Mouse (Mus musculus) stomach, embryonic 16.5 days (tissue): ENCODE data around the gene Kat14. TPM values are rescaled to one million over a fixed set of nuclear protein-coding genes. Genes with fewer than 3 reads are reported as not detected.
"Not testable (repeated sequence)": the region's sequence is repeated elsewhere in the genome, so short reads cannot be mapped to it uniquely, and the experiment has no call there.

Experiments
- ATAC-seq: fragments of 200-750 bp; cut with Nextera tagmentation; 2 replicates; pipeline ENCODE4 v1.8.0; 2017; ENCODE audit warnings: moderate number of reproducible peaks, moderate TSS enrichment; ENCODE audit not compliant: insufficient read depth, low FRiP score
- H3K27ac ChIP-seq: fragments of 300-500 bp; sonication (generic); 2 replicates; pipeline ENCODE4 v1.5.1; 2014; ENCODE audit warnings: low read length
- H3K27me3 ChIP-seq: fragments of 300-500 bp; sonication (generic); 2 replicates; pipeline ENCODE4 v1.6.1; 2014; ENCODE audit warnings: low read length, control low read depth, mixed read lengths; ENCODE audit not compliant: control insufficient read depth, insufficient read depth
- H3K36me3 ChIP-seq: fragments of 300-500 bp; sonication (generic); 2 replicates; pipeline ENCODE4 v1.6.1; 2014; ENCODE audit warnings: low read length; ENCODE audit not compliant: control insufficient read depth, insufficient read depth
- H3K4me1 ChIP-seq: fragments of 300-500 bp; sonication (generic); 2 replicates; pipeline ENCODE4 v1.6.1; 2014; ENCODE audit warnings: low read length, control low read depth, mixed read lengths; ENCODE audit not compliant: control insufficient read depth, insufficient read depth
- H3K4me2 ChIP-seq: fragments of 300-500 bp; sonication (generic); 2 replicates; pipeline ENCODE4 v1.6.1; 2014; ENCODE audit warnings: low read depth, low read length, mixed read lengths
- H3K4me3 ChIP-seq: fragments of 300-500 bp; sonication (generic); replicated peaks from 2 replicates; pipeline ENCODE4 v1.5.1; 2014; ENCODE audit warnings: mild to moderate bottlenecking, low read length
- H3K9ac ChIP-seq: fragments of 300-500 bp; sonication (generic); 2 replicates; pipeline ENCODE4 v1.6.1; 2014; ENCODE audit warnings: low read length
- H3K9me3 ChIP-seq: fragments of 300-500 bp; sonication (generic); replicated peaks from 2 replicates; pipeline ENCODE4 v1.6.1; 2016; ENCODE audit warnings: low read length, control low read depth; ENCODE audit not compliant: control insufficient read depth
- WGBS: fragments of 180-500 bp; shearing (Covaris S2); extraction: QIAGEN DNeasy Blood & Tissue Kit; methylation state at CpG from one replicate; pipeline ENCODE4 v1.1.7; 2014; 5-methylcytosine and 5-hydroxymethylcytosine counted together
- polyA plus RNA-seq: library from polyadenylated mRNA; unstranded; fragments of >200 nt; fragmentation: Nextera tagmentation; extraction: Ambion mirVana; gene quantifications from 2 replicates; pipeline ENCODE4 v1.2.1, GENCODE M21; 2015

Kat14 gene
- polyA plus RNA-seq, 1 experiment from 2014 or later: 34.6 TPM

DNA sequence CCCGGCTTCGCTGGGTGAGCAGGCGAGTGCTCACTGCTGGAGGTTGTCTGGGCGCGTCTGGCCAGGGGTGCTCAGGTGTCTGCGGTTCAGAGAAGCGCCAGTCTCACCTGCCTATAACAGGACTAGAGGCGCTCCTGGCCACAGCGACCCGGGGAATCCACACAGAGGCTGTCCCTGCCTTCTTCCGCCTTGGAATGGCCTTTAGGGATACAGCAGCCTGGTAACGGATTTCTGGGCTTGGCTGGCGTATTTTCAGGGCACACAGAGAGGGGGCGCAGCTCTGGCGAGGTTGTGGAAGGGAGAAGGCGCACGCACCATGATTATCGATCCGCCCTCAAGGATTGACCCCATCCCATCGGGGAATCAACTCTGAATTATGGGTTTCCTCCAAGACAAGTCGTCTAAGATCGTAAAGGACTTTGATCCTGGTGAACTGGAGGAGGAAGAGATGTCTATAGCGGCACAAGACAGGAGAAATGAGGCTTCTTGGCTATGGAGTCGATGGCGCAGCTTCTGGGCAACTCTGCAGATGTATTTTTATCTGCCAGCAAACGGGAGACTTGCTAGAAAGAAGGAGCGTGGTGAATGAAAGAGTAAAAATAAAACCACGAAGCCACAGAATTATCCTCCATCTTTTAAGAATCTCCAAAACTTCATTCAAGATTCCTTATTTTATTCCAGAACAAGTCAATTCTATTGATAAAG is 35.5 kb upstream of the Kat14 start:
- H3K9ac ChIP-seq: 0 out of 2 replicates have a peak overlapping the region, but pooled peaks have one; percentile 38
- H3K4me1 ChIP-seq: peaks cover 11% of the 10 kb centered on the region; the same call in 1 of the 2 replicates
- no peak overlapping the region for H3K27ac ChIP-seq
- H3K36me3 ChIP-seq: no peaks in the 10 kb centered on the region
- peaks cover 23% of the 10 kb centered on the region for H3K27me3 ChIP-seq
- 9% methylated on average over 28 of the region's 28 CpGs for WGBS
- peak overlapping the region; percentile 66 for H3K4me2 ChIP-seq
- no peaks in the 10 kb centered on the region for H3K9me3 ChIP-seq
- H3K4me3 ChIP-seq: peak overlapping the region; percentile 57
- no peak for ATAC-seq

DNA sequence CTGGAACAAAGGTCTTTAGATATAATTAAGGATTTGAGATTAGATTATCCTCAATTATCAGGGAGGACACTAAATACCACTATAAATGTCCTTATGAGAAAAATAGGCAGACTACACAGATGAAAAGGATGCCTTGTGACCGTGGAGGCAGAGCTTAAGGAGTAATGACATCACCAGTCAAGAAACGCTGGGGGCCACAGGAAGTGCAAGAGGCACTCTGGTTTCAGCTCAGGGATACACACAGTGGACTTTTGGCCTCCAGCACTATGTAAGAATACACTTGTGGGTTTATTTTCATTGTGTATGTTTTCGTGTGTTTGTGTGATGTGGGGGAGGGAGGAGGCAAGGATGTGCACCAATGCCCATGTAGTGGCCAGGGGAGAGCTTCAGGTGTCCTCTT is 31.6 kb upstream of the Kat14 start:
- WGBS: 52% methylated on average over 3 of the region's 3 CpGs
- Histone ChIP-seq H3K9me3 (no peaks in the 10 kb centered on the region), H3K27ac (no peak overlapping the region), H3K9ac (no peak overlapping the region), H3K36me3 (no peaks in the 10 kb centered on the region), H3K4me1 (0 out of 2 replicates have a peak, but pooled peaks cover 2% of the 10 kb centered on the region), H3K4me2 (no peak overlapping the region), H3K4me3 (no peak overlapping the region), H3K27me3 (peaks cover 4% of the 10 kb centered on the region)
- ATAC-seq: no peak

DNA sequence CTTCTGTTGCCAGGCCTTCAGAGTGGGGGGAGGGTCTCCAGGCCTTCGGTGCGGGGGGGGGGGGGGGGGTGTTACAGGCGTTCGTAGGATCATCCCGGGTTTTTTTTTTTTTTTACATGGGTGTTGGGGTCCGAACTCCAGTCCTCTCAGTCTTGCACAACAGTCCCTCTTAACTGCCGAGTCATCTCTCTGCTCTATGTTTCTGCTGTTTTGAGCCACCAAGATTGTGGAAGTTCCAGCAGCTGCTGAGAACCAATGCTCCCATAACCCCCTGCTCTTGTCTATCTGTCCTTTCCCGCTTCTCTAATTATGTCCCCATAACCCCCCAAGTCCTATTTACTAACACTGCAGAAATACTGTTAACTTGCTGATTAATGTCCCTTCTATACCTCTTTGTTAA is 31.1 kb upstream of the Kat14 start:
- Histone ChIP-seq H3K27ac (no peak overlapping the region), H3K27me3 (peaks cover 4% of the 10 kb centered on the region), H3K9ac (no peak overlapping the region), H3K4me2 (no peak overlapping the region), H3K36me3 (no peaks in the 10 kb centered on the region), H3K4me1 (no peaks in the 10 kb centered on the region), H3K9me3 (no peaks in the 10 kb centered on the region), H3K4me3 (no peak overlapping the region)
- WGBS: 60% methylated on average over 8 of the region's 8 CpGs
- ATAC-seq: no peak

DNA sequence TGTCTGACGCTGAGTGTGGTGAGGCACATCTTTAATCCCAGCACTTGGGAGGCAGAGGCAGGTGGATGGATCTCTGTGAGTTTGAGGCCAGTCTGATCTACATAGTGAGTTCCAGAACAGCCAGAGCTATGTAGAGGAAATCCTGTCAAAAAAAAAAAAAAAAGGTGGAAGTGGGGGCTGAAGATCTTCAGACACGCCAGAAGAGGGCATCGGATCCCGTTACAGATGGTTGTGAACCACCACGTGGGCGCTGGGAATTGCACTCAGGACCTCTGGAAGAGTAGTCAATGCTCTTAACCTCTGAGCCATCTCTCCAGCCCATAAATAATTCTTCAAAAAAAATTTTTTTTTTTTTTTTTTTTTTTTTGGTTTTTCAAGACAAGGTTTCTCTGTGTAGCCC is 30.6 kb upstream of the Kat14 start:
- H3K4me3 ChIP-seq, ATAC-seq, H3K27me3 ChIP-seq, H3K27ac ChIP-seq, H3K4me2 ChIP-seq, H3K4me1 ChIP-seq, H3K9me3 ChIP-seq, H3K36me3 ChIP-seq, H3K9ac ChIP-seq: not testable (repeated sequence)
- WGBS: 72% methylated on average over 6 of the region's 6 CpGs

DNA sequence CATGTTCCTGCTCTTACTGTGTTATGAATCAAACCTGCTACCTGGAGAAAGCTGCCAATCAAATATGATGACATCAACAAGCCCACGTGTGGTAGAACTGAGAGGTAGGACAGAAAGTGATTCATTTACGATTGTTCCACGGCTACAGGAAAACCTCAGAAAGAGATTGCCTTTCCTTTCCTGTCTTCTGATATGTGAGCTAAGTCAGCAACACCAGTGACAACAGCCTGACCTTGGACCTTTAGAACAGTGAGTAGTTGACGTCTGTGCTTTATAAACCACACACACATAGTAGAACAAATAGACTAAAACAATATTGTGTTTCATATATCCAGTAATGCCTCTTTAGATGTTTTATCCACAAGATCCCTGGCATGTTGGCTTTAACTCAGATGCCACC is 25.6 kb upstream of the Kat14 start:
- H3K36me3 ChIP-seq: no peaks in the 10 kb centered on the region
- no peak overlapping the region for H3K4me2 ChIP-seq
- no peak for ATAC-seq
- H3K9me3 ChIP-seq: no peaks in the 10 kb centered on the region
- 65% methylated on average over 4 of the region's 4 CpGs for WGBS
- H3K4me3 ChIP-seq: no peak overlapping the region
- no peaks in the 10 kb centered on the region for H3K27me3 ChIP-seq
- no peaks in the 10 kb centered on the region for H3K4me1 ChIP-seq
- H3K9ac ChIP-seq: no peak overlapping the region
- H3K27ac ChIP-seq: no peak overlapping the region

DNA sequence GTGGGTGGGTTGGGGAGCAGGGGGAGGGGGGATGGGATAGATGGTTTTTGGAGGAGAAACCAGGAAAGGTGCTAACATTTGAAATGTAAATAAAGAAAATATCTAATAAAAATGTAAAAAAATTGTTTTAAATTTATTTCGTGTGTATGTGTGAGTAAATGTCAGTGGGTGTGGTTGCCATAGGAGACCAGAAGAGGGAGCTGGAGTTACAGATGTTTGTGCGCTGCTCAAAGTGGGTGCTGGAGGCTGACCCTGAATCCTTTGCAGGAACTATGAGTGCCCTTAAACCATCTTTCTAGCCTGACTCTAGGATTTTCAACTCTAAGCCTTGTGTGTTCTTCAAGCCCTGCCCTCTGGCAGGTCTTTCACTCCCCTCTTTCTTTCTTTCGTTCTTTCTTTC is 20.3 kb upstream of the Kat14 start:
- Histone ChIP-seq H3K9me3 (no peaks in the 10 kb centered on the region), H3K4me3 (no peak overlapping the region), H3K4me1 (no peaks in the 10 kb centered on the region), H3K9ac (no peak overlapping the region), H3K36me3 (no peaks in the 10 kb centered on the region), H3K27me3 (no peaks in the 10 kb centered on the region), H3K4me2 (no peak overlapping the region), H3K27ac (no peak overlapping the region)
- ATAC-seq: no peak
- WGBS: 78% methylated on average over 3 of the region's 3 CpGs

DNA sequence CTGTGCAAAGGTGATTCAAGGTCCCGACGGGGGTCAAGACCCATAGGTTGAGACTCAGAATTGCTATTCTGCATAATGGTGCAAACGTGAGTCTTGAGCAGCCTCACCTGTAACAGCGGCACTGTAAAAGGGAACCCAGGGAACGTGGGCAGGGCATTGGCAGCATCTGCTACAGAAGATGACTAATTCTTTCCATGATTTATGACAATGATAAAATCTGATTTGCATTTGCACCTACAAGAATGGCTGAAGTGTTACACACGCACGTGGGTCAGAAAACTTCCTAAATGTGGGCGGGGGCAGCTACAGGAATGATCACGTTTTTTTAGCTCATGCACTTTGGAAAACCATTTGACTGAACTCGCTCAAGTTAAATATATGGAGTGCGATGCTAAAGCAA is 15.9 kb upstream of the Kat14 start:
- ATAC-seq: no peak
- WGBS: 83% methylated on average over 11 of the region's 11 CpGs
- no peaks in the 10 kb centered on the region for H3K27me3 ChIP-seq
- no peak overlapping the region for H3K4me3 ChIP-seq
- H3K36me3 ChIP-seq: no peaks in the 10 kb centered on the region
- H3K9ac ChIP-seq: no peak overlapping the region
- no peak overlapping the region for H3K4me2 ChIP-seq
- H3K9me3 ChIP-seq: no peaks in the 10 kb centered on the region
- H3K27ac ChIP-seq: no peak overlapping the region
- no peaks in the 10 kb centered on the region for H3K4me1 ChIP-seq

DNA sequence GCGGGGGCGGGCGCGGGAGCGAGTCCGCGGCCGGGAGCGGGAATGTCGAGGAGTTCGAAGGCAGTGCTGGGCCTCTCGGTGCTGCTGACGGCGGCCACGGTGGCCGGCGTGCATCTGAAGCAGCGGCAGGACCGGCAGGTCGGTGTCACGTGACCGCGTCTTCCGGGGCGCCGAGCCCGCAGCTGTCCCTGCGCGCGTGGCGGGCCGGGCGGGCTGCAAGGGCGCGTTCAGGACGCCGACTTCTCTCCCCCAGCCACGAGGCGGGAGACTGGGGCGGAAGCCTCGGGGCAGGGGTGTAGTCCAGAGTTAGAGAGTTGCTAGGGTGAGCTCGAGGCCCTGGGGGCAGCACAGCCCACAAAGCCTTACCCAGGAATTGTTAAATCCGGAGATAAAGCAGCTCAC is 238 bp downstream of the Kat14 start:
- Histone ChIP-seq H3K9me3 (no peaks in the 10 kb centered on the region), H3K4me2 (peak overlapping the region; percentile 69), H3K4me3 (peak overlapping the region; percentile 68), H3K36me3 (0 out of 2 replicates have a peak, but pooled peaks cover 5% of the 10 kb centered on the region), H3K9ac (peak overlapping the region; percentile 87), H3K27me3 (no peaks in the 10 kb centered on the region), H3K4me1 (peaks cover 4% of the 10 kb centered on the region; the same call in 1 of the 2 replicates), H3K27ac (peak overlapping the region; percentile 94)
- ATAC-seq: peak; percentile 89
- 1% methylated on average over 43 of the region's 43 CpGs for WGBS

DNA sequence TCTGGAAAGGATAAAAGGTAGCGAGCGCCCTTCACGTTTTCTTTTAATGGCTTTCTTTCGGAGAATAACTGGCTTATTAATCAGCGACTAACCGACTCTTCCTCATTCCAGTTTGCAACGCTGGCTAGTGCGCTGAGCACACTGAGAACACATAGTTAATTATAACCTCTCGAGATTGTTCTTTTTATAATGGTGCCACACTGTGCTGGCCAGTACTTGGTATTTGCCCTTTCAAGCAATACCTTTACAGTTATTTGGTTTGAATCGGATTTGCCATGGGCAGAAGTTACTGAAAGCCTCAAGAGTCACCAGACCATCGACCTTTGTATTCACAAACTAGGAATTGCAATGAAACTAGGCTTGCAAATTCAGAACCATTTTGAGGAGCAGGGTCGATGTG is 728 bp downstream of the Kat14 start:
- ATAC-seq: no peak
- Histone ChIP-seq H3K9me3 (no peaks in the 10 kb centered on the region), H3K27ac (peak overlapping the region; percentile 94), H3K9ac (peak overlapping the region; percentile 87), H3K4me1 (peaks cover 4% of the 10 kb centered on the region; the same call in 1 of the 2 replicates), H3K4me2 (peak overlapping the region; percentile 69), H3K27me3 (no peaks in the 10 kb centered on the region), H3K4me3 (peak overlapping the region; percentile 68), H3K36me3 (0 out of 2 replicates have a peak, but pooled peaks cover 7% of the 10 kb centered on the region)
- 2% methylated on average over 12 of the region's 12 CpGs for WGBS
